Mouse (Mus musculus): ENCODE data around the gene Wdcp.

DNA sequence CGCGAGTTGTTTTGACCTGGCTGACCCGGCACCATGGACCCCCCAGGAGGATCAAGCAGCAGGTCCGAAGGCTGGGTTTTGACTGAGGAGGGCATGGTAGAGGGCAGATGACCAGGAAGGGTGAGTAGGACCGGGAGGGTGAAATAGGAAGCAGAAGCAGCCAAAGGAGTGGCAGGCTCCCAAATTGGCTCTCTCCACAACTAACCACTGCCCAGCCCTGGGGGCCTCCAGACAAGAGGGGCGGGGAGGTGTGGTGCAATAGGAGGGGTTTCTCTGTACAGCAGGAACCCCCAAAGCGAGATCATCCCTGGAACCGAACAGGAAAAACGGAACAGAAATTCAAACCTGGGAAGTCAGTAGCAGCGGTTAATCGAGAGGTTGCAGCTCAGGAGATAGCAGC, 2.4 kb upstream of the Wdcp start:
- TF ChIP-seq POLR2A (IDR thresholded peaks at IDR 0.05; ENCODE audit: borderline replicate concordance, insufficient read depth, low read length) = 0 out of 2 replicates have a peak, but pooled peaks have one; percentile 5
- TF ChIP-seq CTCF (IDR thresholded peaks at IDR 0.05; ENCODE audit: borderline replicate concordance, insufficient read depth, low read depth, low read length) = no peak

All from cerebellum, adult 2 months (tissue).